Mouse (Mus musculus): Measurements from ENCODE around the gene Tbcb. TPM values are rescaled to one million over a fixed set of nuclear protein-coding genes. Genes with fewer than 3 reads are reported as not detected.
"Not testable (repeated sequence)": the region's sequence is repeated elsewhere in the genome, so short reads cannot be mapped to it uniquely, and the experiment has no call there.

Tbcb gene
- polyA plus RNA-seq, 1 experiment from 2014 or later, result 214 TPM

DNA sequence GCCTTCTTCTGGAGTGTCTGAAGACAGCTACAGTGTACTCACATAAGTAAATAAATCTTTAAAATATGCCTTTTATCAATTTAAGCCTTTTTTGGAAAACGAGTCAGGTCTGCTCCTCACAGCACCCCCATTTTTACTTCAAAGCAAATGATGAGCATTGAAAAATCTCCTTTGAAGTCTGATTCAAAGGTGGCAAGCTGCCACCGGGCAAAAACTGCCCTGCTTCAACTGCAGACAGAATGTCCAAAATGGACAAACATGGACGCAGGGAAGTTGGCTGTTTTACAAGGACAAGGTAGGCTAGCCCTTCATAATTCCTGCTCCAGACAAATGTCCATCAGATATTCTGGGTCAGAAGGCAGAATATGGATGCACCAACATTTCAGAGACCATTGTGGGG, 10.6 kb downstream of the Tbcb start:
- Histone ChIP-seq H3K9me3 (no peaks in the 10 kb centered on the region), H3K9ac (replicated peaks) (no peak overlapping the region), H3K4me1 (replicated peaks) (peaks cover 4% of the 10 kb centered on the region), H3K27me3 (no peaks in the 10 kb centered on the region), H3K4me2 (no peak overlapping the region), H3K27ac (no peak overlapping the region), H3K36me3 (peaks cover 42% of the 10 kb centered on the region), H3K4me3 (replicated peaks) (no peak overlapping the region)
- 86% methylated on average over 3 of the region's 3 CpGs for WGBS
- ATAC-seq (ENCODE audit: insufficient number of reproducible peaks, insufficient read depth, low FRiP score, low TSS enrichment, low read depth), result no peak

DNA sequence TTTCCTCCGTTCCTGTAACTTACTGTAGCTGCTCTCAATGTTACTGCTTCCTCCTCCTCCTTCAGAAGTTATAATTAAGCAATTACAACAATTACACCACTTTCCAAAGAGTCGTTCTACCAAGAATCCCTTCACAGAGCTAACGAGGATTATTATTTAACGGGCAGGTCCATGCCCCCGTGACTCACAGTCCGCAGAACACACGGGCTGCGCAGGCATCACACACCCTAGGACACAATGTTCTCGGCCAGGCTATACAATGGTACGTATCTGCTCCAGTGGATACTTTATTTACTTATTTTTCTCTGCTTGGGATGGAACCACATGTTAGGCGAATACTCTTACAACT, 12.1 kb downstream of the Tbcb start:
- H3K4me2 ChIP-seq, result peak overlapping the region; percentile 92
- H3K4me3 ChIP-seq (replicated peaks), result peak overlapping the region; percentile 49
- no peaks in the 10 kb centered on the region for H3K27me3 ChIP-seq
- H3K9ac ChIP-seq (replicated peaks), result peak overlapping the region; percentile 57
- no peak for ATAC-seq (ENCODE audit: insufficient number of reproducible peaks, insufficient read depth, low FRiP score, low TSS enrichment, low read depth)
- peaks cover 4% of the 10 kb centered on the region for H3K4me1 ChIP-seq (replicated peaks)
- H3K27ac ChIP-seq, result peak overlapping the region; percentile 41; the same call in 1 of the 2 replicates
- 22% methylated on average over 11 of the region's 11 CpGs for WGBS
- H3K36me3 ChIP-seq, result peaks cover 29% of the 10 kb centered on the region
- H3K9me3 ChIP-seq, result no peaks in the 10 kb centered on the region

DNA sequence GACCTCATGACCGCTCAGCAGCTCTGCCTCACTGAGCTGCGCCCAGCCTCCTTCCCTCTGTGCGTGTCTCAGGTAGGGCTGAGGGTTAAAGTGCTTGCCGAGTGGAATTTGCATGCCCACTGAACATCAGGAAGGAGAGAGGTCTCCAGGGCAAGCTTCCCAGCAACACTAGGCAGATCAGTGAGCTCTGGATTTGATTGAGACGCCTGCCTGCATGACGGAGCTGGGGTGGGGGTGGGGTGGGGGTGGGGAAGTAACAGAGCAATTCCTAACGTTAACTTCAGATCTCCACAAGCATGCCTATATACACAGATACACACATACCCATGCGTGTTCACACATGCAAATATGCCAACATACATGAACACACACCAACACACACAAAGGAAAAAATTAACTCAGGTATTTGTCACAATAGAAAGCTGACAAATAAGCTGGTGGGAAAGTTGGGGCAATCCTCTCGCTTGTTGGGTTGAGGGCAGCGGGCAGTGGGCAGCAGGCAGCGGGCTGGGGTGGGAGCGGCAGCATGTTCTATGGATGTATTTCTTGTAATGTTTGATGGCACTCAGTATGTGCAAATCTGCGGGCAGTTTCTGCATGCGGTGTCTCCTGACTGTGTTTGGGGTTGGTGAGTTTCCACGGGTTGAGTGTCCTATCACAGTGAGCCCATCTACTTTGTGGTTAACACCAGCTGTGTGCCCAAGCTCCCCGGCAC, 12.6 kb downstream of the Tbcb start:
- Histone ChIP-seq H3K9me3 (no peaks in the 10 kb centered on the region), H3K36me3 (peaks cover 24% of the 10 kb centered on the region), H3K4me1 (replicated peaks) (peaks cover 4% of the 10 kb centered on the region), H3K27me3 (no peaks in the 10 kb centered on the region), H3K9ac (replicated peaks) (peak overlapping the region; percentile 57), H3K27ac (peak overlapping the region; percentile 62), H3K4me2 (peak overlapping the region; percentile 92), H3K4me3 (replicated peaks) (peak overlapping the region; percentile 49)
- peak; percentile 64; the same call in 1 of the 2 replicates for ATAC-seq (ENCODE audit: insufficient number of reproducible peaks, insufficient read depth, low FRiP score, low TSS enrichment, low read depth)
- 6% methylated on average over 16 of the region's 16 CpGs for WGBS

DNA sequence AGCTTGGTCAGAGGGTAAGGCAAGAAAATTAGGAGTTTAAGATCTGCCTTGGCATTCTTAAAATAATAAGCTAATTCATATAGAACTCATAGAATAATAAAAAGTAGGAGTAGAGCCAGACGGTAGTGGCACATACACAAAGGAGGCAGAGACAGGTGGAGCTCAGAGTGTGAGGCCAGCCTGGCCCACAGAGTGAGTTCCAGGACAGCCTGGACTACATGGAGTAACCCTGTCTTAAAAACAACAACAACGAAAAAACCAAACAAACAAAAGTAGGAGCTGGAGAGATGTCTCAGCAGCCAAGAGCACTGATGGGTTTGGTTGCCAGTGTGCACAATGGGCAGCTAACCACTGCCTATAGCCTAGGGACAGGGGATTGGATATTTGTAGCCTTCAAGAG, 14.8 kb downstream of the Tbcb start:
- no peaks in the 10 kb centered on the region for H3K9me3 ChIP-seq
- H3K36me3 ChIP-seq, result peaks cover 2% of the 10 kb centered on the region; the same call in 1 of the 2 replicates
- no peak overlapping the region for H3K4me3 ChIP-seq (replicated peaks)
- ATAC-seq (ENCODE audit: insufficient number of reproducible peaks, insufficient read depth, low FRiP score, low TSS enrichment, low read depth), result no peak
- H3K9ac ChIP-seq (replicated peaks), result no peak overlapping the region
- H3K4me1 ChIP-seq (replicated peaks), result peaks cover 4% of the 10 kb centered on the region
- no peak overlapping the region for H3K4me2 ChIP-seq
- no peak overlapping the region for H3K27ac ChIP-seq
- 74% methylated on average over 2 of the region's 2 CpGs for WGBS
- H3K27me3 ChIP-seq, result no peaks in the 10 kb centered on the region

DNA sequence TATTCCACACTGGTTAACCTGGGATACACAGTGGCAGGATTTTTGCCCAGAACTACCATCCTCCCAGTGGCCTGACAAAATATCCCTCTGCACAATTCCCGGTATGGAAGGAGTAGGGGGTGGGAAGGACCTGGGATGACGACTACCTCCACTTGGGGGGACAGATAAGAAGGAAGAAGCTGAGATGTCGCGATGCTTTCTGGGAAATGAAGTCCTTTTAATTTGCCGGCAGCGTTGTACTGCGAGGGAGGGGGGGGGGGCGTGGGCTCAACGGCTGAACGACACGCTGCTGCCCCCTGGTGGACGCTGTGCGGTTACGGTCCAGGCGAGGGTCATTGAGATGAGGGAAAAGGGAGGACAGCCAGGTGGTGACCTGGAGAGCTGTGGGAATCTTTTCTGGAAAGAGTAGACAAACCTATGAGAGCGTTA, 15.3 kb downstream of the Tbcb start:
- H3K27ac ChIP-seq, result no peak overlapping the region
- WGBS, result 1% methylated on average over 16 of the region's 16 CpGs
- peaks cover 4% of the 10 kb centered on the region for H3K4me1 ChIP-seq (replicated peaks)
- no peaks in the 10 kb centered on the region for H3K9me3 ChIP-seq
- no peaks in the 10 kb centered on the region for H3K36me3 ChIP-seq
- H3K9ac ChIP-seq (replicated peaks), result no peak overlapping the region
- peak; percentile 60 for ATAC-seq (ENCODE audit: insufficient number of reproducible peaks, insufficient read depth, low FRiP score, low TSS enrichment, low read depth)
- no peaks in the 10 kb centered on the region for H3K27me3 ChIP-seq
- peak overlapping the region; percentile 44 for H3K4me2 ChIP-seq
- 0 out of 2 replicates have a peak overlapping the region, but pooled peaks have one; percentile 12 for H3K4me3 ChIP-seq (replicated peaks)

DNA sequence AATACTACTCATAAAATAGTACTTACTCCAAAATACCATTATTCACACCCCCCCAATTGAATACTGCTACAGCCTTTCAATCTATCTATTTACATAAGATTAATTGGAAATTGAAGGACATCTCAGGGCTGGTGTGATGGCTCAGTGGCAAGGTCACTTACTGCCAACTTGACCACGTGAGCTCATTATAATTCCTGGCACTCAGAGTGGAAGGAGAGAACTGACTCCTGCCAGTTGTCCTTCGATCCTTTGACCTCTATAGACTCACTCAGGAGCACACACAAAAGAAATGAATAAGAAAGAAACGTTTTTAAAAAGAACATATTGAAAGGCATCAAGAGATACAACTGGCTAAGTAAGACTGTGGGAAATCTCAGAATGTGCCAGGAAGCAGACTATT, 16.2 kb downstream of the Tbcb start:
- no peaks in the 10 kb centered on the region for H3K36me3 ChIP-seq
- H3K4me3 ChIP-seq (replicated peaks), result no peak overlapping the region
- no peak overlapping the region for H3K27ac ChIP-seq
- no peaks in the 10 kb centered on the region for H3K27me3 ChIP-seq
- ATAC-seq (ENCODE audit: insufficient number of reproducible peaks, insufficient read depth, low FRiP score, low TSS enrichment, low read depth), result no peak
- 89% methylated on average over 3 of the region's 3 CpGs for WGBS
- H3K9ac ChIP-seq (replicated peaks), result no peak overlapping the region
- H3K4me2 ChIP-seq, result no peak overlapping the region
- H3K9me3 ChIP-seq, result no peaks in the 10 kb centered on the region
- H3K4me1 ChIP-seq (replicated peaks), result peaks cover 4% of the 10 kb centered on the region

DNA sequence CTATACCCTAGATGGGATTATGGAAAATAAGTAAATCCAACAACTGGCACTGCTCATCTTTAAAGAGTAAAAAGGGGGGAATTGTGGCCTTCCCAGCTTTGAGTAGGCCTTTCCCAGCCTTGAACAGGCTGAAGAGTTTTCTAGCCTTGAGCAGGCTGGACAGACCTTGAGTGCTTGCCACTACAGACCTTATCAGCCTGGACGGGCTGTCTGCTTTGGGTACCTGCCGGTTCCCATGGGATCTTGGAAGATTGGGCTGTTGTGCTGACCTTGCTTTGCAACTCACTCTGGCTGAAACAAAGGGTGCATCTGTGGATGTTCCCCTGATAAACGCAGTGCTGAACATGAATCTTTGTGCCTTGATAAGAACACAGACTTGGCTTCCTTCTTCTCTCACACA, 18.2 kb downstream of the Tbcb start:
- Histone ChIP-seq H3K4me3 (replicated peaks) (no peak overlapping the region), H3K9me3 (no peaks in the 10 kb centered on the region), H3K4me1 (replicated peaks) (0 out of 2 replicates have a peak, but pooled peaks cover under 1% of the 10 kb centered on the region), H3K4me2 (no peak overlapping the region), H3K9ac (replicated peaks) (no peak overlapping the region), H3K27ac (no peak overlapping the region), H3K36me3 (no peaks in the 10 kb centered on the region), H3K27me3 (no peaks in the 10 kb centered on the region)
- ATAC-seq (ENCODE audit: insufficient number of reproducible peaks, insufficient read depth, low FRiP score, low TSS enrichment, low read depth), result no peak
- 93% methylated on average over 3 of the region's 3 CpGs for WGBS

DNA sequence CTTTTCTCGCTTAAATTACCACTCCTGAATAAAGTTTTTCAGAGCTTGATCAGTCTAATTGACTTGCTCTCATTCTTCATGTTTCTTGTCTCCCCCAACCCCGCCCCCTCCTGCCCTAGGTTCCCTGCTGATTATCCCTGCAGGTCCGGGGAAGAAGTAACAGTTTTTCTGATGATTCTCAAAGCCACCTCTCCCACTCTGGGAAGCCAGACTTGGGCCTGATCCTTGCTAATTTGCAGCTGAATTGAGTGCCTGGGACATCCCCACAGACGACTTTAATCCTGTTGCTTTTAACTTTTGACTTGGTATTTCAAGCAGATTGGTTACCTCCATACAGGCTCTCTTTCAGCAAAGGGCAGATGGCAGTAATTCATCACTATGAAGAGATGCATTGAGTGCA, 21.0 kb downstream of the Tbcb start:
- Histone ChIP-seq H3K4me2 (no peak overlapping the region), H3K36me3 (no peaks in the 10 kb centered on the region), H3K27ac (no peak overlapping the region), H3K9me3 (no peaks in the 10 kb centered on the region), H3K27me3 (no peaks in the 10 kb centered on the region), H3K4me3 (replicated peaks) (no peak overlapping the region), H3K9ac (replicated peaks) (no peak overlapping the region), H3K4me1 (replicated peaks) (no peaks in the 10 kb centered on the region)
- WGBS, result 23% methylated on average over 4 of the region's 4 CpGs
- no peak for ATAC-seq (ENCODE audit: insufficient number of reproducible peaks, insufficient read depth, low FRiP score, low TSS enrichment, low read depth)

DNA sequence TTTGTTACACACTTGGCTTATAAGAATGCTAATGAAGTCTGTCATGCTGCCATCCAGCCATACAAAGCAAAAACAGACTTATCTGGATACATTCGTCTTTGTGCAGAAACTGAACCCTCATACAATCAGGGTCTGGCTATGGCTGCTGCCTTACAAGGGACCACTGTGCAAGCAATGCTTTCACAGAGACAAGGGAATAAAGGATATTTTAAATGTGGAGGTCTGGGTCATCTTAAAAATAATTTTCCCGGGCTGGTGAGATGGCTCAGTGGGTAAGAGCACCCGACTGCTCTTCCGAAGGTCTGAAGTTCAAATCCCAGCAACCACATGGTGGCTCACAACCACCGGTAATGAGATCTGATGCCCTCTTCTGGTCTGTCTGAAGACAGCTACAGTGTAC, 25.7 kb downstream of the Tbcb start:
- H3K27ac ChIP-seq; H3K9me3 ChIP-seq; ATAC-seq (ENCODE audit: insufficient number of reproducible peaks, insufficient read depth, low FRiP score, low TSS enrichment, low read depth); H3K4me1 ChIP-seq (replicated peaks); H3K27me3 ChIP-seq; H3K36me3 ChIP-seq; H3K9ac ChIP-seq (replicated peaks); H3K4me3 ChIP-seq (replicated peaks); H3K4me2 ChIP-seq: not testable (repeated sequence)
- WGBS, result 50% methylated on average over 5 of the region's 5 CpGs

DNA sequence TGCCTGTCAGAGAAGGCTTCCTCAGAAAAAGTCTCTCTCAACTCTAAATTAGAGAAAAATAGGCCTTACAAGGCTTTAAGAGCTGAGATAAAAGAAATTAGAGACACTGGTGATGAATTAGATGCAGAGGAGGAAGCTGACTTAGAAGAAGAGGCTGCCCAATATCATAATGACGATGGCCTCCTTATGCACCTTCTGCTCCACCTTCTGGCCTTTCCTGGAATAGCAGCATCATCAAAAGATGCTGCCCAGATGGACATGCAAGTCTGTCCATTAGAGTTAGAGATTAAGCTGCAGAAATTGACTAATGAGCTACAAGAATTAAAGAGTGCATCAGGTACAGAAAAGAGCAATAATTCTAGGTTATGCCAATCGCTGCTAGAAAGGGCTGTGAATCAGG, 26.7 kb downstream of the Tbcb start:
- no peak overlapping the region for H3K4me3 ChIP-seq (replicated peaks)
- no peak for ATAC-seq (ENCODE audit: insufficient number of reproducible peaks, insufficient read depth, low FRiP score, low TSS enrichment, low read depth)
- WGBS, result 5% methylated on average over 2 of the region's 2 CpGs
- no peak overlapping the region for H3K9ac ChIP-seq (replicated peaks)
- H3K27me3 ChIP-seq, result no peaks in the 10 kb centered on the region
- no peak overlapping the region for H3K4me2 ChIP-seq
- peaks cover 7% of the 10 kb centered on the region; the same call in 1 of the 2 replicates for H3K4me1 ChIP-seq (replicated peaks)
- H3K9me3 ChIP-seq, result no peaks in the 10 kb centered on the region
- no peak overlapping the region for H3K27ac ChIP-seq
- no peaks in the 10 kb centered on the region for H3K36me3 ChIP-seq

DNA sequence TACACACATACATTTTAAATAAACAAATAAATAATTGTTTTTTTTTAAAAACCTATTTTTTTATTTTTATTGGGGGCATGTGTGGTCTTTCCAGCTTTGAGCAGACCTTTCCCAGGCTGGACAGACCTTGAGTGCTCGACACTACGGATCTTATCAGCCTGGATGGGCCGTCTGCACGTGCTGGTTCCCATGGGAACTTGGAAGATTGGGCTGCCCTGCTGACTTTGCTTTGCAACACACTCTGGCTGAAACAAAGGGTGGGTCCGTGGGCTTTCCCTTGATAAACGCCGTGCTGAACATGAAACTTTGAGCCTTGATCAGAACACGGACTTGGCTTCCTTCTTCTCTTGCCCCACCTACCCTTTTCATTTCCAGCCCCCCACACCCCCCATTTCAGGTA, 27.7 kb downstream of the Tbcb start:
- peaks cover 11% of the 10 kb centered on the region for H3K4me1 ChIP-seq (replicated peaks)
- no peak overlapping the region for H3K4me2 ChIP-seq
- no peak overlapping the region for H3K27ac ChIP-seq
- no peaks in the 10 kb centered on the region for H3K36me3 ChIP-seq
- no peak for ATAC-seq (ENCODE audit: insufficient number of reproducible peaks, insufficient read depth, low FRiP score, low TSS enrichment, low read depth)
- H3K4me3 ChIP-seq (replicated peaks), result no peak overlapping the region
- no peak overlapping the region for H3K9ac ChIP-seq (replicated peaks)
- H3K9me3 ChIP-seq, result no peaks in the 10 kb centered on the region
- H3K27me3 ChIP-seq, result no peaks in the 10 kb centered on the region
- WGBS, result 64% methylated on average over 8 of the region's 8 CpGs
